Mouse (Mus musculus) mature B cell (primary cell): Measurements from ENCODE around the gene Xlr4a.
"Not testable (repeated sequence)": the region's sequence is repeated elsewhere in the genome, so short reads cannot be mapped to it uniquely, and the experiment has no call there.

Source experiments
- in situ Hi-C: fragments of 300-500 bp; cut with MboI; formaldehyde crosslinking; loops from 2 replicates; pipeline ENCODE4 v1.14.3; 2019

The Xlr4a gene

GRCm38 (mm10) chrX:73082267-73083055 lies at the start of gene Xlr4a:
Xlr4a (minus strand) TSS chrX:73082478.
- in situ Hi-C loops, result not testable (repeated sequence)

- in situ Hi-C loops, result not testable (repeated sequence)
Measured at GRCm38 (mm10) chrX:73122859-73123829, 40.9 kb upstream of the Xlr4a start.

DNA sequence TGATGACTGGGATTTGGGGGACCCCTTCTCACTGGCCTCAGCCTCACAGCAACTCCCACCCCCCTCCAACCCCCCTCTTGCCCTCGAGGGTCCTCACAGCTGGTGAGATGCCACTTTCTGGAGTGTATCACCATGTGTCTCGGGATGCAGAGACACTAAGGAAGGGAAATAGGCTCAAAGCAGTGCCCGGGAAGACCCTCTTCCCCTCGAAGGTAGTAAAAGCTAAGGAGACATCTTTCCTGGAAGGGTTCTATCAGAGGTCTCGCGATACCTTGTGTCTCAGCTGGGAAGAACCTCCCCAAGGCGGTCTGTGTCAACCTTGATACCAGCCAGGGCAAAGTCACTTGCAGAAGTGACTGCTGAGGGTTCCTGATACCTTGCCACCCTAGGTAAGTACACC lies 34.5 kb upstream of the Xlr4a start, which contains the start of gene Gm14685:
Gene Gm14685, plus strand, starts transcription at position 301 of the 400 bp plus-strand sequence.
- in situ Hi-C loops, result not testable (repeated sequence)

DNA sequence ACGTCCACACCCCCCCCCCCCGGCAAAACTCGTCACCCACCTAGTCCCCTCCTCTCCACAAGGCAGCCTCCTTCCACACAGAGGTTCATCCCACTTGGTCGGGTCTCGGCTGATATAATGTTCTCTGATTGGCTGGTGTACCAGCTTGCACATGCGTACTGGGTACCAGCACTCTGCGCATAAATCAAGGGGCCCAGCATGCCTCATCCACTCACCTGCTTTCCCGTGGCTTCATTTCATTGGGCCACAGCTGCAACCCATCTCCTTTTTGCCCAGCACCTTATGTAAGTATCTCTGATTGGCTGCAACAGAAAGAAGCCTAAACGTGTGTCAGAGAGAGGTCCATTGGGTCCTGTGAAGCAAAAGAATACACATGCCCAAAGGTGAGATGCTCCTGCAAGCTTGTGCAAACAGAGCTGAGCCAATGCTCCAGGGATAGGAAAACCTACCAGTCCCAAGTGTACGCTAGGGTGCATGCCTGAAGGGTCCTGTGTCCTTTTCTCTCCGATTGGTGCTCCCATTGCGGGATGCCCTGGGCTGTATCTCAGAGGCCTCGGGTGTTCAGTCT lies 14.7 kb upstream of the Xlr4a start, which contains the start of gene Xlr3a:
Gene Xlr3a, minus strand, starts transcription at position 155 of the 568 bp plus-strand sequence.
- in situ Hi-C loops, result not testable (repeated sequence)

DNA sequence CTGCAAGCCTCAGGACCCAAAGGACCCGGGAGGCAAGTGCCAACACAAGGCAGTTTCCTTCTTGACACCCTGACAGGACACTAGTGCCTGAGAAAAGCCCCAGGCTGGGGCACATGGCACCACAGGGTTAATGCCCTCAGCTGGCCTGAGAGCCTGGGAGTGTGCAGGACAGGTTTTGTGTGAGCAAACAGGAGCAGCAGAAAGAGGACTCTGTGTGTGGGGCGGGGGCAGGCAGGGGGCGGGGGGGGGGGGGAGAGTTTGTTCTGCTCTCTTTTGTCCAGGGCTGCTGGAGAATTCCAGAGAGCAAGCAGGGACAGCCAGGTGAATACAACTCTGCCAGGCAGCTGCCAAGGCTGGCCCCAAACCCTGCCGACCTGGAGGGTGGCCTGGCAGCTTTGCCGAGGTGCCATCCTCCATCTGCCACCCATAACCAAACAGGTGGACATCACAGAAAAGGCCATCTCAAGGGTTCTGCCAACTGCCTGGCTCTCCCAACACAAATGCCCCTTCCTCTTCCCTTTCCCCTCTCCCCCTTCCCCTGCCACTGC lies 15.4 kb downstream of the Xlr4a start:
- in situ Hi-C loops, result not testable (repeated sequence)

GRCm38 (mm10) chrX:73064415-73064793 lies 17.9 kb downstream of the Xlr4a start, which contains the start of gene Pnma3:
Pnma3 (plus strand) TSS chrX:73064787.
- in situ Hi-C loops, result no loop called here

- in situ Hi-C loops, result no loop called here
Measured at GRCm38 (mm10) chrX:73063512-73064414, 18.5 kb downstream of the Xlr4a start.

GRCm38 (mm10) chrX:73062323-73062722 lies 20.0 kb downstream of the Xlr4a start:
- in situ Hi-C loops, result no loop called here

DNA sequence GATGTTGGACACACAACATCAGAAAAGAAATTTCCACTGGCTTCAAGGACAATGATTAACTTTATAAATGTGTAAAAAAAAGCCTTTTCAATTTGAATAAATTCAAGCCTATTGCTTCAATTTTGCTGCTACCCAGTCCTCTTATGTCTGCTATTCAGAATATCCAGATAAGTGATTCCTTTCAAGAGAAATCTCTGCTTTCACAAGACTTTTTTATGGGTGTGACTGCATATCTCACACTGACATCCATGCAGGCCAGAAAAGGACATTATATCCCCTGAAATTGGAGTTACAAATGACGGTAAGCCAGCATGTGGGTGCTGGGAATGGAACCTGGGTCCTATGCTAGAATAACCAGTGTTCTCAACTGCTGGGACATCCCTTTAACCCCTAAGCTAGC lies 20.8 kb downstream of the Xlr4a start:
- in situ Hi-C loops, result no loop called here

GRCm38 (mm10) chrX:73053860-73054563 lies 28.3 kb downstream of the Xlr4a start:
- in situ Hi-C loops, result no loop called here

DNA sequence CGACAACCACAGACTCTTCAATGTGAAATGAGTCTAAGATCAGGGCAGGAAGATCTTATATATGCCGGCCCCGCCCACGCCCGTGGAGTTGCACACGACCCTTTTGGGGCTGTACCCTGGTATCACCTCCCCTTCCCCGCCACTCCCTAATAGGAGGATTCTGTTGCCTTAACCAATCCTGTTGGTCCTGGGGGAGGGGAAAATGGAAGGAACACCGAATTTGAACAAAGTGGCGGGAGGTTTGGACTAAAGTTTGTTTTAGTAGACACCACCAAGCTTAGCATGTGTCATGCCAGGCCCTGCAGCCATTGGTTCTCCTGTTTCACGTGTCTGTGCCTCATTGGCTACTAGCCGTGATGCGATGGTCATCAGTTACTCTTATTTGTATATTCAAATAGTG lies 42.6 kb downstream of the Xlr4a start:
- in situ Hi-C loops, result loop anchor here (25.0 kb wide), 1 partner anchor 623 kb away; the partner anchor contains the start of genes Pnck and Slc6a8

DNA sequence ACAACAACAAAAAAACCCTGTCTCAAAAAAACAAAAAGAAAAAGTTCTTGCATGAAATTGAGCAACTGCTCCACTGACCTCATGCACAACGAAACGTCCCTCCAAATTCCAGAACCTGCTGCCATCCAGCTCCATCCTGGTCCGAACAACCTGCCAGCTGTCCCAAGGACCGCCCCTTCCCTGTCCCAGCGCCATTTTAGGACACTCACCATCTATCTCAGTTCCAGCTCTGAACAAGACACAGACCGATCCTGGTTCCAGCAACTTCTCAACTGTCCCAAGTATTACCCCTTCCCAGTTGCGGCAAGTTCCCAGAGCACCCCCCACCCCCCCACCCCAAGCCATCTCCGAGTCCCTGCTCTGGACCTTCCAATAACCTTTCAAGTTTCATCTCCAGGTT lies 43.4 kb downstream of the Xlr4a start:
- in situ Hi-C loops, result loop anchor here (25.0 kb wide), 1 partner anchor 623 kb away; the partner anchor contains the start of genes Pnck and Slc6a8

GRCm38 (mm10) chrX:73037003-73037402 lies 45.3 kb downstream of the Xlr4a start, which contains the start of gene Pnma5:
Pnma5 (minus strand) TSS chrX:73037103.
- in situ Hi-C loops, result loop anchor here (25.0 kb wide), 1 partner anchor 625 kb away; the partner anchor contains the start of genes Pnck and Slc6a8
